Mouse (Mus musculus) small intestine, adult 2 months (tissue): Measurements from ENCODE around the gene Cab39.

Experiments used
- CTCF ChIP-seq: fragments of 200-500 bp; IDR thresholded peaks from 2 replicates; pipeline ENCODE4 v1.5.1; 2012; ENCODE audit warnings: low read depth, mild to moderate bottlenecking, control low read depth, inconsistent platforms, low read length, moderate library complexity, mixed read lengths; ENCODE audit not compliant: insufficient replicate concordance, insufficient read length; ENCODE audit errors: extremely low read depth
- POLR2A ChIP-seq: fragments of 200-500 bp; IDR thresholded peaks from 2 replicates; pipeline ENCODE4 v1.6.1; 2012; ENCODE audit warnings: low read depth, mild to moderate bottlenecking, control low read depth, inconsistent platforms, low read length, moderate library complexity

DNA sequence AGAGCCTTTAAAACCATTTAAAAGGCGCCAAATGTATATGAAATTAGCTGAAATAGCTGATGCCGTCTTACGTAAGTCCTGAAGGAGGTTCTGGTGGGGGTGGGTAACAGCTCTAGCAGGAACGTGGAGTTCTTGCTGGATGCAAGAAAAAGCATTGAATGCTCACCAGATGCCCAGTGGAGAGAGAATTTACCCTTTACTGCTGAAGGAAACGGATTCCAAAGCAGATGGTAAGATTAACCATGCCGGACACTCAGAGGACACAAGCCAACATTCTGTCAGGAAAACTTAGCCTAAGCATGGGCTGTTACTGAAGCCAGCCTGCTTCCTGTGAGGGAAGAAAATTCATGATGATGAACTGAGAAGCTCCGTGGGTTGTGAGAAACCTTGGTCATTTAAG is 76.8 kb downstream of the Cab39 start:
- no peak for TF ChIP-seq POLR2A
- TF ChIP-seq CTCF = no peak
